Mouse (Mus musculus): ENCODE measurements around the gene Kcnk3.
A peak's percentile ranks its signal among the peaks of the same experiment; 100 is the strongest.

Gene Kcnk3

DNA sequence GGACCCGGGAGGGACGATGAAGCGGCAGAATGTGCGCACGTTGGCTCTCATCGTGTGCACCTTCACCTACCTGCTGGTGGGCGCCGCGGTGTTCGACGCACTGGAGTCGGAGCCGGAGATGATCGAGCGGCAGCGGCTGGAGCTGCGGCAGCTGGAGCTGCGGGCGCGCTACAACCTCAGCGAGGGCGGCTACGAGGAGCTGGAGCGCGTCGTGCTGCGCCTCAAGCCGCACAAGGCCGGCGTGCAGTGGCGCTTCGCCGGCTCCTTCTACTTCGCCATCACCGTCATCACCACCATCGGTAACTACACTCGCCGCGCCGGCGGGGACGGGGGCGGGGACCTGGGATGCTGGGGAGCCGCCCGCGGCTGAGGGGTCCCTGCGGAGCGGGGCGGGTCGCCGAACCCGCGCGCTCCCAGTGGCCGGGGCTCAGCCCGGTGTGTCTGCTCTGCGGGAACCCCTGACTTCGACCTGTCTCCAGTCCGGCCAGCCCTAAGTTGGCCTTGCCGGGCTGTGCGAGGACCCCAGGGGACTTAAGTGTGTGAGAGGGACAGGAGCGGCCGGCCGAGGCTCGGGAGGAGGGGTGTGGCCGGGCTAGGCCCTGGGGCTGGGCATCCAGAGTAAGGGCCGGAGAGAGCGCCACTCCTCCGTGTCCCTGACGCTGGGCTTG, 465 bp downstream of the Kcnk3 start:
- DNase-seq (ENCODE audit: low read depth, low spot score), result peak; percentile 83

DNA sequence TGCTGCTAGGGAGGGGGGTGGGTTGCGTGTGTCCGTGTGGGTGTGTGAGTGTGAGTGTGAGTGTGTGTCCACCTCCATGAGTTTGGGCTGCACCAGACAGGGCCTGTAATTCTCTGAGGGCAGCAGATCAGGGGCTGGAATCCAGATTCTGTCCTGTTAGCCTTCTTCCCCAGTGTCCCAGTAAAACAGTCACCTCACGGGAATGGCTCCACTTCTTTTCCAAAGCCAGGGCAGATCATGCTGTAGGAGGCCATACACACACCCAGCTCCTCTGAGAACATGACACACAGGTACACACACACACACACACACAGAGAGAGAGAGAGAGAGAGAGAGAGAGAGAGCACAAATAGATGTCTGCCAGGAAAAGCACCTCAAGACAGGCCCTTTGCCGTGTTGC, 1.1 kb downstream of the Kcnk3 start:
- DNase-seq (ENCODE audit: low read depth, low spot score), result no peak

DNA sequence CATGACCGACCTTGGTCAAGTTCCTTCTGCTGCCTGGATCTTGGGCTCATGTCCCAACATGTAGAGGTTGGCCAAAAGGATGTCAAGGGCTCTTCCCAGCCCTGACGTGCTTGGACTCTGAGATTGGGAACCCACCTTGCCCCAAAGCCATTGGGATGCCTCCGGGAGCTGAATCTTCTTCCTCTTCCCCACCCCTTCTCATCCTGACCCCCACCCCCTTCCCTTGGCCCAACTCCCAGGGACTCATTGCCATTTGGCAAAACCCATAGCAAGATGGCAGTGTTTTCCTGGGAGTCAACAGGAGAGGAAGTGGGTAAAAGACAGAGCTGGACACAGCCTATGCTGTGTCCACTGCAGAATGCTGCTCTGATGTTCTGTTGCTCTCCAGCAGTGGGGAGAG, 1.6 kb downstream of the Kcnk3 start:
- no peak for DNase-seq (ENCODE audit: low read depth, low spot score)

DNA sequence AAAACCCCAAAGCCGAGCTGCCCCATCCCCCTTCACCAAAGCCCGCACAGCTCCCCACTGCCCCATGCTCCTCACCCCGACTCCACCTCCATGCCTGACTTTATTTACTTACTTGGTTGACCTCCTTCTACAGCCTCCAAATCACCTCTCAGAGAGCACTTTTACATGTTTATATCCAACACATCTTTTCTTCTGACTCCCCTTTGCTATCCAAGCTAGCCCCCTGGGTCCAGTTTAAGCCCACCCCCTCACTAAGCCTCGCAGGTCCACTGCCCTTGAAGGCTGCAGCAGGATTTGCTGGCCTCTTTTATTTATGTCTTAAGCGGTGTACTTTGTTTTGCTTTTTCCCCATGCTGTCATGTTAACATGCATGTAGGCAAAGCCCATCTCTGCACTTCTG, 2.3 kb downstream of the Kcnk3 start:
- no peak for DNase-seq (ENCODE audit: low read depth, low spot score)

GRCm38 (mm10) chr5:30591205-30591731, 3.3 kb downstream of the Kcnk3 start:
- no peak for DNase-seq (ENCODE audit: low read depth, low spot score)

DNA sequence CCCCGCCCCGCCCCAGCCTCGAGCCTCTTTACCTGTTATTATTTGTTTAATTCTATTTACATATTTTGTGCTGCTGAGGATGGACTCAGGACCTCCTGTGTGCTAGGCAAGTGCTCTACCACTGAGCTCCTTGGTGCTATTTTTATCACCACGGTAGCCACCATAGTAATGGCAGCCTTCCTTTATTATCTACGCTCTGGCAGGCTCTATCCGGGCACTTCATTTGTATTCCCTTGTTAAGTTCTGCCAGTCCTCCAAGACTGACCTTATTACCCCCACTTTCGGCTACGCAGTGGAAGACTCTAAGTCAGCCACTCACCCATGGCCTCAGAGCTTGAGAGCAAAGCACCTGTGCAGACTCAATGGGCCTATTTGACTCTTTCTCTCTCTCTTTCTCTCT, 3.8 kb downstream of the Kcnk3 start:
- DNase-seq (ENCODE audit: low read depth, low spot score), result no peak

- DNase-seq (ENCODE audit: low read depth, low spot score), result no peak
Observed at GRCm38 (mm10) chr5:30592279-30592980, 4.5 kb downstream of the Kcnk3 start.

DNA sequence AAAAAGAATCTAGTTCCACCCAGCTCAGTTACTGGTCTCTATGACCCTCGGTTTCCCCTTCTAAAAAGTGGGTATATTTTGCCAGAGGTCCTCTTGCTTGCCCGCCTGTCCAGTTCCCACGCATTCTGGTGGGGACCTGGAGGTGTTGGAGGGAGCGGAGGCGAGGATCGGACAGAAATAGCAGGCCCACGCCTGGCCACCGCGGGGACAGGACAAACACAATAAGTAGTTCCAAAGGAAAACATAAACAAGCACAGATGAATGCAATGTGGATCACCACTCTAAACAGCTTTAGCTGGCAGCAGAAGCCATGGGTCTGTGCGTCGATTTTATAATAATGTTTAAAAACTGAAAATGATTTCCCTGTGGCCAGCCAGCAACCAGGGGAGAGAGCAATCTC, 5.4 kb downstream of the Kcnk3 start:
- DNase-seq (ENCODE audit: low read depth, low spot score), result no peak

DNA sequence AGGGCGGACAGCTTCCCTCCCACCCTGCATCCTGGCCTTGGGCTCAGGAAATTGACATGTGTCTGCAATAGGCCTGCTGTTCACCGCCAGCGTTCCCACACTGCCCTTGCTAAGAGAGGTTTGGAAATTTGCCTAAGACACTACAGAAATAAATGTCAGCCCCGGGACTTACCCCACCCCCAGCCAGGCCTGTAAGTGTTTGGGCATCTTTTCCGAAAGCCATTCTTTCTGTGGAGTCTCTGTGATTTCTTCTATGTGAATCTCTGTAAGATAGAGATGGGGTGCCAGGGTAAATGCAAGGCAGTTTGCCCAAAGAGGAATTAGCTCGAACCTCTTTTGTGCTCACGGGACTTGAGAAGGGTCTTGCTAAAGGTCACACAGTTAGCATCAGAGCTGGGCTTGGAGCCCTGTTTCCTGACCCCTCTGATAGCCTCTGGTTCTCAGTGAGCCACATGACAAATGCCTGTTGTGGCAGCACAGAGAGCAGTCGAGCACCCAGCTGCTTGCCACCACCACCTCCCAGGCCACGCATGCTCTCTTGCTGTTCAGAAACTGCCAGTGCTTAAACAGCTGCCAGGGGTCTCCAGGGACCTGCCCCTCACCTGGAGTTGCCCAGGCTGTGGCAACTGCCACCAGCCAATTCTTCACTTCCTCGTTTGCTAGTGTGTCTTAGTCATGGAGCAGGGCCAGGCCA, 6.0 kb downstream of the Kcnk3 start:
- no peak for DNase-seq (ENCODE audit: low read depth, low spot score)

- no peak for DNase-seq (ENCODE audit: low read depth, low spot score)
Observed at GRCm38 (mm10) chr5:30594953-30595560, 7.1 kb downstream of the Kcnk3 start.

GRCm38 (mm10) chr5:30601397-30601796, 13.4 kb downstream of the Kcnk3 start:
- no peak for DNase-seq (ENCODE audit: low read depth, low spot score)

DNA sequence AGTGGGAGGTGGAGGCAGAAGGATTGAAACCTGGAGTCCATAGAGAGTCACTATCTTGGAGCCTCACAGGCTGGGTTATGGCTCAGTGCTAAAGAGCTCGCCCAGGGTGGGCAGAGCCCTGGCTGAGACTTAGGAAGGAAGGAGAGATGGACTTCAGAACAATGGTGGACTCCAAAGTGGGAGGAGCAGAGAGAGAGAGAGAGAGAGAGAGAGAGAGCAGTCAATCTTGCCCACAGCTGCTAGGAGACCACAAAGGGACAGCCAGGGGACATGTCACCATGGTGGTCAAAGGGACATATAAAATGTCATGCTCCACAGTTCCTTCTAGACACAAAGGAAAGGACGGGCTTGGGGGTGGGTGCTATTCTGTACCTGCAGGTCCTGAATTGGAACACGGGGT, 15.3 kb downstream of the Kcnk3 start:
- no peak for DNase-seq (ENCODE audit: low read depth, low spot score)

DNA sequence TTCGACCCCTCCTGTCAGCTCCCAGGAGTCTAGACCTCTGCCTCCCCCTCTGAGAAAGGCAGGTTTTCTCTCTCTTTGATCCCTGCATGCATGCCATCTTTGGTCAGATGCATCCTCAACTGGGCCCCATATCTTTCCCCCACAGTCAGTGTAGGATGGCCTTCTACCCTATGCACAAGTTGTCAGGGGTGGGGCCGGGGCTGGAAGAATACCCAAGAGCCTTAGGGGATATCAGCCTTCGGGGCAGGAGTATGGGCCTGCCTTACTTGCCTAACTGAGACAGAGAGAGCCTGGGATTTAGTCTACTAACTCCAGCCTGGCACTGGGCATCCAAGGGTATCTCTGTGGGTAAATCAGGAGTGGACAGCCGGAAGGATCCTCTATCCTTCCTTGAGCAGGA, 16.0 kb downstream of the Kcnk3 start:
- DNase-seq (ENCODE audit: low read depth, low spot score), result no peak

GRCm38 (mm10) chr5:30604769-30605188, 16.8 kb downstream of the Kcnk3 start:
- no peak for DNase-seq (ENCODE audit: low read depth, low spot score)

GRCm38 (mm10) chr5:30605649-30606048, 17.7 kb downstream of the Kcnk3 start:
- DNase-seq (ENCODE audit: low read depth, low spot score), result no peak

GRCm38 (mm10) chr5:30606424-30607073, 18.6 kb downstream of the Kcnk3 start:
- DNase-seq (ENCODE audit: low read depth, low spot score), result no peak

- DNase-seq (ENCODE audit: low read depth, low spot score), result peak; percentile 34
Observed at GRCm38 (mm10) chr5:30609094-30609493, 21.1 kb downstream of the Kcnk3 start.

GRCm38 (mm10) chr5:30609918-30610645, 22.1 kb downstream of the Kcnk3 start:
- no peak for DNase-seq (ENCODE audit: low read depth, low spot score)

DNA sequence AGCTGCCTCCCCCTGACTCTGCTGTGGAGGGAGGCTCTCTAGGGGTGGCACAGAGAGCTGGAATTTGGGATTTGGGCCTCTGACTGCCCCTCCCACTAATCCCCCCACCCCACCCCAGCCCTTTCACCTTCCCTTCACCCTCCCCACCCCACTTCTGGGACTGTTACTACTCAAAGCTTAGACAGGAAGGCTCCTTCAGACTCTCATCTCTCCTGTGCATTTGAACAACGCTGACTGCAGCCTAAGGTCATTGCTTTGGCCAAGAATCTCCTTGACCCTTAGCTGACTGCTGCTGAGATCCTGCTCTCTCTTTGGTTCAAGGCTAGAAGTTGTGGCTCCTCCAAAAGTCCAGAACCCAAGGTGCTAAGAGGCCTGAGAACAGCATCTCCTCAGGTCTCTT, 23.1 kb downstream of the Kcnk3 start:
- peak; percentile 34 for DNase-seq (ENCODE audit: low read depth, low spot score)

DNA sequence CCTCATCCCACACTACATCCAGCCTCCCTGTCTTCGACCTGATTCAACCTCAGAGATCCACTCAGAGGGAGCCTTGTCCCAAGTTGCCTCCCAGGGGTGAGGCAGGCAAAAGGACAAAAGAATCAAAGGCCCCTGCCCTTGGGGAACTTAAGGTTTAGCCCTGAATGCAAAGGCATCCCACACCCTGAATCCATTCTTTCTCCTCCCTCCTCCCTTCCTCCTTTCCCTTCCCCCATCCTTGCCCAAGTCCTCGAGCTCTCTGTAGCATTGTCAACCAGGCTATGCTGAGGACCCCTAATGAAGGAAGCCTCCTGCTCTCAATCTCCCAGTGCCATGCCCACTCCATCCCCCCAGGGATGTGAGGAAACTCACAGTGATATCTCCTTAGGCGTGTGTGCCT, 23.7 kb downstream of the Kcnk3 start:
- DNase-seq (ENCODE audit: low read depth, low spot score), result peak; percentile 88

DNA sequence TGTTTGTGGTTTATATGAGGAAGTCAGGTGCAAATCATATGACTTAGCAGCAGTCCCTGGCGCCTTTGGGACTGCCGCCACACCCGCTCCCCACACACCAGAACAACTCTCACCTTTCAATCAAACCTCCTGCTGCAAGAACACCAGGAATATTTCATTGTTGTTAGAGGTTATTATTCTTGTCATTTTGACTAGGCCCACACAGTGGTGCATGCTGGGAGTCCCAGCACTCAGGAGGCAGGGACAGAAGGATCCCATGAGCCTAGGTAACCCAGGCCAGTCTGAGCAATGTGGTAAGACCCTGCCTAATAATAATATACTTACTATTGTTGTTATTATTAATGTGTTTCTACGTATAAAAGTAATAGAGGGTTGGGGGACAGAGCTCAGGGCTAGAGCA, 24.6 kb downstream of the Kcnk3 start:
- DNase-seq (ENCODE audit: low read depth, low spot score), result no peak
